Mouse (Mus musculus): ENCODE measurements around the gene Eif4g3.

The Eif4g3 gene

DNA sequence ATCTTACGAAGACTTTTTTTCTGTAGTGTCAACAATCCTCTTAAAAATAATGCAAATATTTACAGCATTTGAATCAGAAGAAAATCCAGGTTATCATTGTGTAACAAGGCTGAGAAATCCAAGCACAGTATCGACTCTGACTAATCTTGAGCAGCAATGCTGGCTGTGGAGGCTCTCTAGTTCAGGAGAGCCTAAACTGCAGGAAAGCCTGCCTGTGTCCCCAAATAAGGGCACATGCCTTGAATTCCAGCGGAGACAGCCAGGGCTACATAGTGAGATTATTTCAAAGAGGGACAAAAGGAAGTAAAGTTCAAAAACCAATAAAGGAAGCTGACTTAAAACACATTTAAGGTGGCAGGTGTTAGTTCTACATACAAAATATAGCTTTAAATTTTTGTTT lies 168.7 kb downstream of the Eif4g3 start:
- 42% methylated on average over 3 of the region's 3 CpGs for WGBS

DNA sequence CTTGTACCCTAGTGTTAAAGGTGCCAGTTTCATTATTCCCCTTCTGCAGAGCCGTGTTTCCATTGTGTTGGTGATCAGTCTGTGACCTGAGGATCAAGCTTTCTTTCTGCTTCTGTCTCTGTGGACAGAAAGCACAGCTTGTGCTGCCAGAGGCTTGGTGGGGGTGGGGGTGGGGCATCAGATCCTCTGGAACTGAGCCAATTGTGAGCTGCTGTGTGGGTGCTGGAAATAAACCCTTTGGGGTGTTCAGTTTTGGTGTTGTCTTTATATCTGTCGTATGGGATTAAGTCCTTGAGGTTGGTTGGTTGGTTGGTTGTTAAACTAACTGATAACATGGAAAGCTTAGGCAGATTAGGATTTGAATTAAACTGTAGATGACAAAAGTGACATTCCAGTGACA lies 171.0 kb downstream of the Eif4g3 start:
- WGBS, result 21% methylated on average over 2 of the region's 2 CpGs

DNA sequence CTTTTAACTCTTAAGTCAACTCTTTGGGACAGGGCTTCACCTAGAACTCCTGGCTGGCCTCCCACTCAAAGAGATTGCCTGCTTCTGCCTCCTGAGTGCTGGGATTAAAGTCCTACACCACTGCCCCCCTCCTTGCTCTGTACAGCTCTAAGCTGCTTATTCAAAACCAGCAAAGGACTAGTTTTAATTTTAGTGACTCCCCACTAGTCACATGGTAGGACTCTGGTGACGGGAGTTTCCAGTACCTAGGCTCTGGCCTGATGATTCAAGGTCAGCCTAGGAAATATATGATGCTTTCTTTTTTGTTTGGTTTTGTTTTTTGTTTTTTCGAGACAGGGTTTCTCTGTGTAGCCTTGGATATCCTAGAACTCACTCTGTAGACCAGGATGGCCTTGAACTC lies 172.0 kb downstream of the Eif4g3 start:
- 70% methylated on average over 2 of the region's 2 CpGs for WGBS

DNA sequence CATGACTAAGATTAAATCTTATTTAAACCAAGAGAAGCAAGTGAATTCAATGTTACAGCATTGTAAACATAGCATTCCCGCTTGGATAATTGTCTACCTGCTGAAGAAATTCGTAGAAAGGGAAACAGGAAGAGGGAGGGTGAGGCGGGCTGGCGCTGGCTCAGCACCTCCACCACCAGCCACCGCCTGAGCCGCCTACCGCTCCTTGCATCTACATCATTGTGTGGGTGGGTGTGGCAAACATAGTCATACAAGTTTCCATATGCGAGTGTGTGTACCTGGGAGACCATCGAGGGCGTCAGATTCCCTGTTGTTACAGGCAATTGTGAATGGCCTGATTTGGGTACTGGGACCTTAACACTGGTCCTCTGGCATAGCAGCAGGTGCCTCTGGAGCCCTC lies 173.7 kb downstream of the Eif4g3 start:
- WGBS, result 51% methylated on average over 10 of the region's 10 CpGs

DNA sequence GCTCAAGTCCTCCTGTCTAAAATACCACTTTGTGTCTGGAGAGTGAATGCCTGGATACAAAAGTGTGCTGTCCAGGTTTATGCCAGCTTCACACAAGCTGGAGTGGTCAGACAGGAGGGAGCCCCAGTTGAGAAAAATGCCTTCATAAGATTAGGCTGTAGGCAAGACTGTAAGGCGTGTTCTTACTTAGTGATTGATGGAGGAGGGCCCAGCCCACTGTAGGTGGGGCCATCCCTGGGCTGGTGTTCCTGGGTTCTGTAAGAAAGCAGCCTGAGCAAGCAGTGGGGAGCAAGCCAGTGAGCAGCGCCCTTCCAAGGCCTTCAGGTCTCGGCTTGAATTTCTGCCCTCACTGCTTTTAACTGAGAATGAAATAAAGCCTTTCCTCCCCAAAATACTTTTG lies 175.3 kb downstream of the Eif4g3 start:
- 88% methylated on average over 3 of the region's 3 CpGs for WGBS

DNA sequence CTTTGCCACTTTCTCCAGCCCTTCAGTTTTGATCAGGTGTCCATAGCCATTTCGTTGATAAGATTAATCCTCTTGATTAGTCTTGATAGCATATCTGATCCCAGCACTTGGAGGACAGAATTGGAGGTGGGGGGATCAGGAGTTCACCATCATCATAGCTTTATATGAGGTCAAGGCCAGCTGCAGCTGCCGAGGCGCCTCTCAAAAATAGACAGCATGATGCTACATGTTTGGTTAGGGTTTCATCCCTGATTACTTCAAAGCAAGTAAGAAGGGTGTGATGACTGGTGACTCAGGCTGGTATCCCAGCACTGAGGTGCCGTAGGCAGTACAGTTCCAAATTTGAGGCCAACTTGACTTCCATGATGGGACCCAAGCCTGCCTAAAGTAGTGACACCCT lies 176.6 kb downstream of the Eif4g3 start:
- WGBS, result 83% methylated on average over 4 of the region's 4 CpGs

DNA sequence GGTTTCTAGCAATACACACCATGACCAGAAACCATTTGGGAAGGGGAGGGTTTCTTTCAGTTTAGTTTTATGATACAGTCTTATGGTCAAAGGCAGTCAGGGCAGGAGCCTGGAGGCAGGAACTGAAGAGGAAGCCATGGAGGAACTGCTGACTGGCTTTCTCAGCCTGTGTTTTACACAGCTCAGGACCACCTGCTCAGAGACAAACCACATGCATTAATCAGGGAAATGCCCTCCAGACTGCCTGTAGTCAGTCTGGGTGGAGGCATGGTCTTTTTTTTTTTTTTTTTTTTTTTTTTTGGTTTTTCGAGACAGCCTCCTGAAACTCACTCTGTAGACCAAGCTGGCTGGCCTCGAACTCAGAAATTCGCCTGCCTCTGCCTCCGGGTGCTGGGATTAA lies 179.9 kb downstream of the Eif4g3 start:
- 84% methylated on average over 4 of the region's 4 CpGs for WGBS

DNA sequence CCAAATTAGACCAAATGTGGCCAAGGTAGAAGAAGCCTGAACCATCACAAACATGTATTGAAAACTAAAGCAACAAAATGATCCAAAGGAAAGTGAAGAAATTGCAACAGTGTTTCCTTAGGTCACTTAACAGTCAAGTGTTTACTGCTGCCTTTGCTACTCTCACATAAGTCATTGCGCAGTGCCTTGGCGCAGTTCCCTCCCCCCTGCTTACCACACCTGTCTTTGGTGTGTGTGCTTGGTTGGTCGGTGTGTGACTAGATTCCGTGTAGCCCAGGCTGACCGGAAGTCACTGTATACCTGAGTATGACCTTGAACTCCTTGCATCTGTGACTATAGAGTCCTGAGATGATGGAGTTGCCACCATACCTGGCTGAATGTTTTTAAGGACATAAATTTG lies 186.6 kb downstream of the Eif4g3 start:
- WGBS, result 93% methylated on average over 5 of the region's 5 CpGs

DNA sequence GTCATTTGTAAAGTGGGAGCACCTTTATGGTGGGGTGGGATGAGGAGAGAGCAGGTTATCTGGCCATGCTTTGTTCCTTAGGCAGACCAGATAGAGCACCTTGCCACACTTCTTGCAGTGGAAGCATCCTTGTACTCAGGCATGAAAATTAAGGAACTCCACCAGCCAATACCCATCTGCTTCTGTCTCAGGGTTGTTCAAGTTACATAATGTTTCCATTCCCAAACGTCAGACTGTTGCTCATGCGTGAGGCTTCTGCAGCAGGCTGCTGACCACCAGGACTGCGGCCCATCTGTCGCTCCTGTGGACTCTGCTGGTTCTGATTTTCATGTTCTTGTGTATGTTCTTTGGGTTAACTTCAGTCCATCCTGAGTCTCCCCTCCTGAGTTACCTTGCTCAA lies 187.9 kb downstream of the Eif4g3 start:
- 63% methylated on average over 4 of the region's 4 CpGs for WGBS

DNA sequence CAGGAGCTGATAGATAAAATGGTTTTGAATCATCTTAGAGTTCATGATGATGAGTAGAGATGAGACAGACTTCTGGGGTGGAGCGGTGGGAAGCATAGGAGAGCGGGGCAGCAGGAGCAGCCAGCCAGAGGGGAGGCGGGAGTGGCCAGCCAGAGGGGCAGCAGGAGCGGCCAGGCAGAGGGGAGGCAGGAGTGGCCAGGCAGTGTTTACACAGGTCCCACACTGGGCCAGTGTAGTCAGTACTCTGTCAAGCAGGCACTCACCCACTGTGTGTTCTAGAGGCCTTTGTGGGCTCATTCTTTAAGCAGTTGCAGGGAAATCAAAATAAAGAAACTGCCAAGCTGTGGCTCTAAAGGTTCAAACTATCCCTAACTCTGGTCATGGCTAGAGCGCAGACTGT lies 191.2 kb downstream of the Eif4g3 start:
- WGBS, result 87% methylated on average over 4 of the region's 5 CpGs

DNA sequence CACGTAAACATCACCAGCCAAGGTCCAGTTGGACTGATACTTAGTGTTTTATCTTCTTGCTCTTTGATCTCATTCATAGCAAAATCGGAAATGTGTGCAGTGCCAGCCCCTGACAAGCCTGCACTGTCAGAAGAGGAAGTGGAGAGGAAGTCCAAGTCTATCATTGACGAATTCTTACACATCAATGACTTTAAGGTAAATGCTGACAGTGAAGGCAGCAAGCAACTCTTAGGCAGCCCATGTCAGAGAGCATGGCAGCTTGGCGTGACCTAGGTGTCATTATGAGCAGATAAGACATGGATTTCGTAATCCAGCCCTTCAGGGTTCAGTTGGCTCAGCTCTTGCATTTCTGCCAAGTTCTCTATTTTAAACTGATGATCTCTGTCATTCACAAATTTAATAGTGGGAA lies 191.8 kb downstream of the Eif4g3 start:
- 61% methylated on average over 5 of the region's 5 CpGs for WGBS

DNA sequence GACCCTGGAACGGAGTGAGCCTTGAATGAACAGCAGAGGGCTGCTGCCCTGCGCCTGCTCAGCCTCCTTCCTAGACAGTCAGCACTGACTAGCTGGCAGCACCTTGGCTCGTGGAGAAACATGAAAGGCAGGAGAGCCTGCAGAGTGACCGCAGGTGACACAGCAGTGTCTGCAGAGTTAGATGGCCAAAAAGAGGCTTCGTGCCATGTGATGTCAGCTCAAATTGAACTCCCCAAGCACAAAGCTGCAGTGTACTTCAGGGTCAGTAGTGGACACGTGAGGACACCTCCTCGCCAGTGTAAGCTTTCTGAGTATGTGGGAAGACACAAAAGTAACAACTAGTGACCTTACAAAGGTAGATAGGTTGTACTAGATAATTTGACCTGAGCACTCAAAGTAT lies 193.1 kb downstream of the Eif4g3 start:
- 92% methylated on average over 7 of the region's 7 CpGs for WGBS

DNA sequence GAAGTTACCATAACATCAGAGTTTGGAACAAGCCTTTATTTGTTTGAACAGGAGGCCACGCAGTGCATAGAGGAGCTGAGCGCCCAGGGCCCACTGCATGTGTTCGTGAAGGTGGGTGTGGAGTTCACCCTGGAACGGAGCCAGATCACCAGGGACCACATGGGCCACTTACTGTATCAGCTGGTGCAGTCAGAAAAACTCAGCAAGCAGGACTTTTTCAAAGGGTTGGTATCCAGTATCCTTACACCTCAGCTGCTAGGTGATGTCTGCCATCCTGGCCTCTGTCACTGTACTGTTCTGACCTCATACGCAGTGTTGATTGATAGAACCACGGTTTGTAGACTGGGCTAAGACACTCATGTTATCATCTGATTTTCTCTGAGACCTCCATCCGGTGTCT lies 195.2 kb downstream of the Eif4g3 start:
- 73% methylated on average over 7 of the region's 7 CpGs for WGBS

DNA sequence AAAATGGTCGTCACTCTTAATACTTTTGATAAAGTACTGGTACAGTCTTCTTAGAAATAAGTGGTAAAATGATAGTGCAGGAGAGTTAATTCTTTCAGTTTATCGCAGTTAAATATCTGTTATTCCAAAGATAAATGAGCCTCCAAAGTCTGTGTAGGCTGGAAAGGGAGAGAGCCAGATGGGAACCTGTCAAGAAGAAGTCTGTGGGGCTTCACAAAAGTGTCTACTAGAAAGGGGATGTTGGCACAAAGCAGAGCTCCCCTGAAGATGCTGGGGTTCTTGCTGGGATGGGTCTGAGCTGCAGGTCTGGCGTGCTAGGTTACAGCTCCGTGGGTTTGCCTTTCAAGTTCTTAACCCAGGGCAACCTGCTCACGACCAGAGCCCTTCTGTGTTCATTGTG lies 199.7 kb downstream of the Eif4g3 start:
- 42% methylated on average over 5 of the region's 5 CpGs for WGBS

DNA sequence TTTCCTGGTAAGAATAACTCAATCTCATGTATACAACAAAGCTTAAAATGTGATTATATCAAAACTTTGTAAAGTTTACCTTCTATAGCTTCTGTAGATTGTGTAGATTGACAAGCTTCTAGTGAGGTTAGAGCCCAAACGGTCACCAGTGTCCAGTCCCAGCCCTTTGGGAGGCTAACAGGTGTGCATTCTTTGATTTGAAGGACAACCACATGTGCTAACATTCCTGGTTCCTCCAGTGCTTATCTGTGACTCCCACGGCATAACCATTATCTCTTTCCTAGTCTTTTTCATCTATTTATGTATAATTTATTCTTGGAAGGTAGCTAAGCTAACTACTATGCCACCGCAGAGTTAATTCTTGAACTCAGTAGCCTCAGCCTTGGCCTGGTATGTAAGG lies 207.9 kb downstream of the Eif4g3 start:
- WGBS, result 82% methylated on average over 3 of the region's 3 CpGs

DNA sequence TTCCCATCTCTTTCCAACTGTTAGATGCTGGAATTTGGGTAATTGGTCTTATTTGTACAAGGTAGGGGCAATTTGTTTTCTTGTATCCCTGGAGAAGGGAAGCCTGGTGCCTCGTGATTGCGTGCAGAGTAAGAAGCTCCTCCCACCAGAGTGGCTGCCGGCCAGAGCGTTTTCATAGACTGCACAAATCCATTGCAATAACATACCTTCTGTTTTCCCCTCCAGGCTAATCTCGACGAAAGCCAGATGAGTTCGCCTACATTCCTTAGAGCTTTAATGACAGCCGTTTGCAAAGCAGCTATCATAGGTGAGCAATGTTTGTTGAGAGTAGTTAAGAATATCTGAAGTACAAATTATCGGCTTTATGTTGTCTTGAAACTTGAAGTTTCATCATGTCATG lies 208.9 kb downstream of the Eif4g3 start:
- WGBS, result 56% methylated on average over 9 of the region's 9 CpGs

DNA sequence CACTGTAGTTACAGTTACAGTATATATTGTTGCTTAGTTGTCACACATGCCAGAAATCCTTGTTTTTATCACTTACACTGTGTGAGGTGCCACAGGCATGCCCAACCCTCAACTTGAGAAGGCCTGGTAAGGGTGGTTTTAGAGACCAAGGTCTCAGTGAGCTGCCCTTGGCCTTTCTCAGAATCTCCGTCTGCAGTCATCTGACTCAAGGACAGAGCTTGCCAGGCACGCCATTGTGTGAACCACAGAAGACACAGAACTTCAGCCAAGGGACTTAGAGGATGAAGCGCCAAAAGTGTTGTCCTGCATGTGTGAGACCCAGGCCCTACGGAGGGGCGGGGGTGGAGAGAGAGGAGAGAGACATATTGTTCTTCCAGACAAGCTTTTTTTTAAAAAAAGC lies 217.3 kb downstream of the Eif4g3 start:
- WGBS, result 83% methylated on average over 5 of the region's 5 CpGs

DNA sequence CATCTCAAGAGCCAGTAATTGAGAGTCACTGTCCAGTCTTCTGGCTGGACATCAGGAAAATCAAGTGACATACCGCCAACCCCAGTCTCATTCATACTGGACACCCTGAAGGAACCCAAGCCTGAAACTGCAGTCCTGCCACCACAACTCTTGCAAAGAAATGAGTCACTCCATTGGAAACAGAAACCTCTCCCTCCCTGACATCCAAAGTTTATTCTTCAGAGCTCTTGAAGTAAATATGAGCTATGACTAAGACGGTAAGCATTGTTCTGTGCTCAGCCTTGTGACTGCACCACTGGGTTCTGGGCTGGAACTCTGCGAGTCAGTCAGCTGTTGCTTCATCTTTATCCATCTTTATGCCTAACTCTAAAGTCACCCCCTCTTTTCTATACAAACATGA lies 221.0 kb downstream of the Eif4g3 start:
- WGBS, result 42% methylated on average over 3 of the region's 3 CpGs

DNA sequence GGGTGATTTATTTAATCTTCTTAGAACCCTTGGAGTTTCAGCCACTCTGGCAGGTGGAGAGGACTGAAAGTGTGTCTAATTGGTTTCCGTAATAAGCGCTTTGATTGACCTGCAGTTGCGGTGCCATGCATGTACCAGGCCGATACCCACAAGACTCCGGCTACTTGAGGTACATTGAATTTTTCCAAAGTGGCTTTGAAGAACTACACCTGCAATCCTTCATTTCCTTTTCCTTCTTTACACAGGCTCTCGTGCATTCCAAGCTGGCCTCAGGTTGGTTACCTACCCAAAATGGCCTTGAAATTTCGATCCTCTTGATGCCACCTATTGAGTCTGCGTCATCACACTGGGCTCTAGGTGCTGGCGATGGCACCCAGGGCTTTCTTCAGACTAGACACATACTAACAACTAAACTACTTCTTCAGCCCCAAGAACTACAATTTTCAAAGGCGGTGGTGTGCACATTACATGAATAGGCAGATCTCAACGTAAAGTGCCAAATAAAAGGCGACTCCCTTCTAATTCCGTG lies 222.9 kb downstream of the Eif4g3 start:
- 39% methylated on average over 13 of the region's 13 CpGs for WGBS

DNA sequence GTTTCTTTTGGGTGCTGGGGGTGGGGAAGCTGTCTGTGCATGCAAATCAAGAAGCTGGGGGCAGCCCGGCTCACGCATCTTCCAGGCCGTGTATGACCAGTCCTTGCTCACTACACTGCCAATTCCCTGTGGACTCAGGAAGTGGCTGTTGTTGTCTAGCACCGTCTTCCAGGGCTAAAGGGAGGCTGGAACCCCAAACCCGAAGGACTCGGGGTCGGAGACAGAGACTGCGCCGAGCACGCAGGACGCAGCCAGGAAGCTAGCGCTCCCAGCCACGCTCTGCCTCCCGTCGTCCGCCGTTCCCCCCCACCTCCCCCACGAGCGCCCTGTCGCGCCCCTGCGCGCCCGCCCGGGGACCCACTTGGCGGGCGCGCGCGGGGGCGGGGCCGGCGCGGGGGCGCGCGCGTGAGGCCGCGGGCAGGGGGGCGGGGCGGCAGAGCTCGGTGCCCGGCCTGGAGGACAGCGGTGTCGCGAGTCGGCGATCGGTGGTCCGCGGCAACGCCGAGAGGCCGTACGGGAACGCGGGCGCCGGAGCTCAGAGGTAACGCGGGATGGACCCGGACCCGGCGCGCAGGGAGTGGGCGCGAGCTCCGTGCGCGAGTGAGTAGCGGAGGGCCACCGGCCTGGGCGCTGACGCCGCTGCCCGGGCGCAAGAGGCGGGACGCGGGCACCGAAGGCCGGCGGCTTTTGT lies 223.5 kb downstream of the Eif4g3 start, which contains the start of gene Hp1bp3:
Gene Hp1bp3 (plus strand): TSS at position 97 of the 691 bp plus-strand sequence.
- under 1% methylated on average over 68 of the region's 84 CpGs for WGBS

DNA sequence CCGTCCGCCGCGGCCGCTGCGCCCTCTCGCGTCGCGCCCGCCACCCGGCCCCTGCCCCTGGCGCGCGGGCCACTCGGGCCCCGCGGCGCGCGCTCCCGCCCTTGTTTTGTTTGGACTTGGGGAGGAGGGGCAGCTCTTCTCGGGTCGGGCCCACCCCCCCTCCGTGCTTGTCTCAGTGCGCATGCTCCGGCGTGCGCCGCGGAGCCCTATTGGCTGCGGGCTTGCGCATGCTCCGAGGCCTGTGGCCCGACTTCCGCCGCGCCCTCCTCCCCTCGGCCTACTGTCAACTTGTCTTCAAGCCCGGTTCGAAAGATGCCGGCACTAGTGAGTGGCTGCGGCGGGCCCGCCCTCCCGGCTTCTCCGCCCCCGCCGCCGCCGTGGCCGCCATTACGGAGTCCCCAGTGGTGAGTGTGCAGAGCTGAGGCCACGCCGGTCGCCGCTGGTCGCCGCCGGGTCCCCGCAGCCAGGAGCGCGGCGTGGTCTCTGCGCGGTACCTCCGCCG lies 224.1 kb downstream of the Eif4g3 start:
- WGBS, result 1% methylated on average over 68 of the region's 68 CpGs

DNA sequence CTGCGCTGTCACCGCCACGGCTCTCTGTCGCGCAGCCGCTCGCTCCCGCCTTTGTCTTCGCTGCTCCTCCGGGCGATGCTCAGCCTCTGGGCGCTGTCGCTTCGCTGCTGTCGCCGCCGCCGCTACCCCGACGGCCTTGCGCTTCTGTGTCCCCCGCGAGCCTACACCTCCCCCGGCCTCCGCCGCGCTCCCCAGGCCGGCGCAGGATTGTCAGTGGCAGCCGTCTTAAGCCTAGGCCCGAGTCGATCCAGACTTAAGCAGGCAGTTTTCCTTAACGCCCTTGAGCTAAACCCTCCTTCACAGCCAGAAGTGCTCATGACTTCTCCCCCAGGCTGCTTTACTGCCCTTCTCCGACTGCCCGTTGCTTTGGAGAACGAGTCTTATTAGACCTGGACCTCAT lies 224.6 kb downstream of the Eif4g3 start:
- WGBS, result 1% methylated on average over 36 of the region's 36 CpGs

DNA sequence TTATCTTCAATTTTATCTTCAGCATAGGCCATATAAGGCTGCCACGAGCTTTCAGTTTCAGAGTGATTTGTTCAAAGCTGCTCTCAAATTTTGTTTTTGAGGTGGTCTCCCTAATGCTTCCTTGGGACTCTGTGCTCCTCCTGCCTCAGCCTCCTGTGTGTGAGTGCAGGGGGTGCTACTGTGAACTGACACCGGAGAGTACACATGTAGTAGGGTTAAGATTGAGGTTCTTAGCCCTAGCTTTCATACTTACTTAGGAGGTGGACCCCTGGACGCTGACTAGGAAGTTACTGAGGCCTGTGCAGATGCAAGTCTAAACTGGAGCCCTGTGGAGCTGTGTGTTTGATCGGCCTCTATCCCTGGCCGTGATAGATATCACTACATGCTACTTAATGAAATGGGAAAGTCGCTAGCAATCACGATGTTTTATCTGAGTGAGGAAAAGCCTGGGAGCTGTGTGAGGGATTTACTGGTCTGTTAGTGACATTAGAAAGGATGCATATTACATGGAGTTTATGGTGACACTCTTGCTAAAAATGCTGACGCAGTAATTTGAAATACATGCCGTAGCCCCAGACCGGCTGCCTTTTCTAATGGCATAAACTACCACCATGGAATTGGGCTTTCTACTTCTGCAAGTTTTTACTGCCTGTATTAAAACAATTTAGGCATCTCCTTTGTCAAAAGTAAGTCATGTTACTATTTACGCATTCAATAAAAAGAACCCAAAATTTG lies 225.3 kb downstream of the Eif4g3 start:
- 68% methylated on average over 11 of the region's 11 CpGs for WGBS
